Mouse (Mus musculus) embryonic facial prominence, embryonic 15.5 days (tissue): ENCODE data around the gene Gm7271. TPM values are rescaled to one million over a fixed set of nuclear protein-coding genes. Genes with fewer than 3 reads are reported as not detected.

ENCODE experiments used
- ATAC-seq: fragments of 200-750 bp; cut with Nextera tagmentation; 2 replicates; pipeline ENCODE4 v1.8.0; 2017; ENCODE audit warnings: low read depth, moderate TSS enrichment; ENCODE audit not compliant: insufficient number of reproducible peaks, low FRiP score, low TSS enrichment
- H3K27ac ChIP-seq: fragments of 300-500 bp; sonication (generic); replicated peaks from 2 replicates; pipeline ENCODE4 v1.5.1; 2015; ENCODE audit warnings: mild to moderate bottlenecking, inconsistent platforms
- H3K27me3 ChIP-seq: fragments of 300-500 bp; sonication (generic); 2 replicates; pipeline ENCODE4 v1.6.1; 2015; ENCODE audit warnings: inconsistent platforms
- H3K36me3 ChIP-seq: fragments of 300-500 bp; sonication (generic); 2 replicates; pipeline ENCODE4 v1.6.1; 2015; ENCODE audit warnings: mild to moderate bottlenecking, inconsistent platforms
- H3K4me1 ChIP-seq: fragments of 300-500 bp; sonication (generic); 2 replicates; pipeline ENCODE4 v1.6.1; 2015; ENCODE audit warnings: inconsistent platforms
- H3K4me2 ChIP-seq: fragments of 300-500 bp; sonication (generic); replicated peaks from 2 replicates; pipeline ENCODE4 v1.6.1; 2015; ENCODE audit warnings: mild to moderate bottlenecking, inconsistent platforms
- H3K4me3 ChIP-seq: fragments of 300-500 bp; sonication (generic); replicated peaks from 2 replicates; pipeline ENCODE4 v1.5.1; 2015; ENCODE audit warnings: mild to moderate bottlenecking, inconsistent platforms
- H3K9ac ChIP-seq: fragments of 300-500 bp; sonication (generic); 2 replicates; pipeline ENCODE4 v1.6.1; 2015; ENCODE audit warnings: inconsistent platforms
- H3K9me3 ChIP-seq: fragments of 300-500 bp; sonication (generic); replicated peaks from 2 replicates; pipeline ENCODE4 v1.6.1; 2016; ENCODE audit warnings: inconsistent platforms
- WGBS: fragments of 180-500 bp; shearing (Covaris S2); methylation state at CpG from one replicate; pipeline ENCODE4 v1.1.7; 2015; 5-methylcytosine and 5-hydroxymethylcytosine counted together
- polyA plus RNA-seq: library from polyadenylated mRNA; unstranded; fragments of >200 nt; fragmentation: Nextera tagmentation; extraction: Ambion mirVana; gene quantifications from 2 replicates; pipeline ENCODE4 v1.2.1, GENCODE M21; 2015

The Gm7271 gene
- polyA plus RNA-seq, 1 experiment from 2014 or later = not detected

- WGBS = under 1% methylated on average over 39 of the region's 39 CpGs
- Histone ChIP-seq H3K4me1 (peaks cover 7% of the 10 kb centered on the region; the same call in 1 of the 2 replicates), H3K4me2 (peak within 1 kb of the TSS; percentile 71), H3K27ac (peak within 1 kb of the TSS; percentile 82), H3K36me3 (no peaks in the 10 kb centered on the region), H3K9ac (peak within 1 kb of the TSS; percentile 78), H3K9me3 (no peaks in the 10 kb centered on the region), H3K4me3 (peak within 1 kb of the TSS; percentile 87), H3K27me3 (no peaks in the 10 kb centered on the region)
- peak; percentile 99 for ATAC-seq
Observed at GRCm38 (mm10) chr5:76529040-76529703, 45.3 kb downstream of the Gm7271 start, which contains the start of gene Exoc1. TSS of gene Exoc1 (plus strand) at chr5:76529311.

- no peak for ATAC-seq
- peak overlapping the region; percentile 82; the same call in 1 of the 2 replicates for H3K27ac ChIP-seq
Observed at GRCm38 (mm10) chr5:76529704-76530066, 45.8 kb downstream of the Gm7271 start.

GRCm38 (mm10) chr5:76533186-76533585, 49.3 kb downstream of the Gm7271 start:
- no peaks in the 10 kb centered on the region for H3K27me3 ChIP-seq
- H3K9ac ChIP-seq = no peak overlapping the region
- WGBS = 81% methylated on average over 6 of the region's 6 CpGs
- ATAC-seq = no peak
- no peak overlapping the region for H3K4me3 ChIP-seq
- H3K4me1 ChIP-seq = peaks cover 7% of the 10 kb centered on the region; the same call in 1 of the 2 replicates
- no peaks in the 10 kb centered on the region for H3K9me3 ChIP-seq
- peaks cover 25% of the 10 kb centered on the region for H3K36me3 ChIP-seq
- H3K4me2 ChIP-seq = no peak overlapping the region
- no peak overlapping the region for H3K27ac ChIP-seq

More at GRCm38 (mm10) chr5:76529704-76530066, 45.8 kb downstream of the Gm7271 start:
- peak overlapping the region; percentile 87 for H3K4me3 ChIP-seq
- 8% methylated on average over 9 of the region's 9 CpGs for WGBS
- H3K9ac ChIP-seq = peak overlapping the region; percentile 78
- peak overlapping the region; percentile 71 for H3K4me2 ChIP-seq
- peaks cover 7% of the 10 kb centered on the region; the same call in 1 of the 2 replicates for H3K4me1 ChIP-seq
- no peaks in the 10 kb centered on the region for H3K36me3 ChIP-seq
- no peaks in the 10 kb centered on the region for H3K27me3 ChIP-seq
- no peaks in the 10 kb centered on the region for H3K9me3 ChIP-seq

GRCm38 (mm10) chr5:76536231-76536630, 52.4 kb downstream of the Gm7271 start:
- H3K9ac ChIP-seq = no peak overlapping the region

GRCm38 (mm10) chr5:76537578-76537977, 53.7 kb downstream of the Gm7271 start:
- Histone ChIP-seq H3K27ac (no peak overlapping the region), H3K4me3 (no peak overlapping the region), H3K4me1 (no peaks in the 10 kb centered on the region), H3K27me3 (no peaks in the 10 kb centered on the region), H3K36me3 (peaks cover 43% of the 10 kb centered on the region), H3K9ac (no peak overlapping the region), H3K9me3 (no peaks in the 10 kb centered on the region), H3K4me2 (no peak overlapping the region)
- no peak for ATAC-seq
- WGBS = 94% methylated on average over 10 of the region's 10 CpGs

More at GRCm38 (mm10) chr5:76536231-76536630, 52.4 kb downstream of the Gm7271 start:
- no peak for ATAC-seq
- H3K36me3 ChIP-seq = peaks cover 36% of the 10 kb centered on the region
- H3K4me2 ChIP-seq = no peak overlapping the region
- no peaks in the 10 kb centered on the region for H3K4me1 ChIP-seq
- 76% methylated on average over 1 of the region's 1 CpGs for WGBS
- no peak overlapping the region for H3K4me3 ChIP-seq
- H3K9me3 ChIP-seq = no peaks in the 10 kb centered on the region
- H3K27me3 ChIP-seq = no peaks in the 10 kb centered on the region
- no peak overlapping the region for H3K27ac ChIP-seq

GRCm38 (mm10) chr5:76540181-76540580, 56.3 kb downstream of the Gm7271 start:
- 78% methylated on average over 8 of the region's 8 CpGs for WGBS

GRCm38 (mm10) chr5:76540842-76541241, 57.0 kb downstream of the Gm7271 start:
- Histone ChIP-seq H3K4me3 (no peak overlapping the region), H3K4me2 (no peak overlapping the region), H3K27me3 (no peaks in the 10 kb centered on the region), H3K9me3 (no peaks in the 10 kb centered on the region), H3K27ac (no peak overlapping the region), H3K9ac (no peak overlapping the region), H3K4me1 (no peaks in the 10 kb centered on the region), H3K36me3 (peaks cover 65% of the 10 kb centered on the region)
- ATAC-seq = no peak

More at GRCm38 (mm10) chr5:76540181-76540580, 56.3 kb downstream of the Gm7271 start:
- no peaks in the 10 kb centered on the region for H3K9me3 ChIP-seq
- no peak overlapping the region for H3K9ac ChIP-seq
- H3K4me1 ChIP-seq = no peaks in the 10 kb centered on the region
- no peak overlapping the region for H3K4me3 ChIP-seq
- no peak overlapping the region for H3K27ac ChIP-seq
- peaks cover 64% of the 10 kb centered on the region for H3K36me3 ChIP-seq
- no peaks in the 10 kb centered on the region for H3K27me3 ChIP-seq
- no peak for ATAC-seq
- no peak overlapping the region for H3K4me2 ChIP-seq

GRCm38 (mm10) chr5:76543200-76543599, 59.4 kb downstream of the Gm7271 start:
- H3K27ac ChIP-seq = no peak overlapping the region
- ATAC-seq = no peak
- peaks cover 50% of the 10 kb centered on the region for H3K36me3 ChIP-seq
- H3K27me3 ChIP-seq = no peaks in the 10 kb centered on the region
- no peaks in the 10 kb centered on the region for H3K4me1 ChIP-seq
- 89% methylated on average over 8 of the region's 8 CpGs for WGBS
- no peak overlapping the region for H3K9ac ChIP-seq
- H3K9me3 ChIP-seq = no peaks in the 10 kb centered on the region
- H3K4me3 ChIP-seq = no peak overlapping the region
- H3K4me2 ChIP-seq = no peak overlapping the region

GRCm38 (mm10) chr5:76550426-76550825, 66.6 kb downstream of the Gm7271 start:
- Histone ChIP-seq H3K9me3 (no peaks in the 10 kb centered on the region), H3K4me2 (no peak overlapping the region), H3K27ac (no peak overlapping the region), H3K4me3 (no peak overlapping the region), H3K36me3 (peaks cover 31% of the 10 kb centered on the region; the same call in 1 of the 2 replicates), H3K4me1 (no peaks in the 10 kb centered on the region), H3K27me3 (no peaks in the 10 kb centered on the region), H3K9ac (no peak overlapping the region)
- ATAC-seq = no peak
- WGBS = 92% methylated on average over 8 of the region's 8 CpGs

- no peaks in the 10 kb centered on the region for H3K4me1 ChIP-seq
- H3K27me3 ChIP-seq = no peaks in the 10 kb centered on the region
- no peak for ATAC-seq
- no peaks in the 10 kb centered on the region for H3K9me3 ChIP-seq
- no peak overlapping the region for H3K4me3 ChIP-seq
- H3K4me2 ChIP-seq = no peak overlapping the region
- no peak overlapping the region for H3K9ac ChIP-seq
- H3K27ac ChIP-seq = no peak overlapping the region
- peaks cover 57% of the 10 kb centered on the region for H3K36me3 ChIP-seq
- WGBS = 31% methylated on average over 3 of the region's 3 CpGs
Observed at GRCm38 (mm10) chr5:76565321-76565720, 81.5 kb downstream of the Gm7271 start.
